Mouse (Mus musculus): ENCODE results near the gene Hspa12a. TPM values are rescaled to one million over a fixed set of nuclear protein-coding genes. Genes with fewer than 3 reads are reported as not detected.

Hspa12a gene
- 1 to 10 TPM in 1 of 2 experiments, under 1 TPM in 1; 0.98 to 2.1 TPM for polyA plus RNA-seq (2017; shearing (Covaris generic))

- ATAC-seq = peak; percentile 94
Measured at GRCm38 (mm10) chr19:58942841-58943828, at the start of gene Hspa12a, which contains the start of gene Eno4. Gene Hspa12a (minus strand): TSS chr19:58943654. Gene Eno4 (plus strand): TSS chr19:58943425.

GRCm38 (mm10) chr19:58981571-58981970 is 38.1 kb upstream of the Hspa12a start:
- ATAC-seq = no peak

GRCm38 (mm10) chr19:58980056-58980440 is 36.6 kb upstream of the Hspa12a start:
- no peak for ATAC-seq

GRCm38 (mm10) chr19:58979436-58980055 is 36.1 kb upstream of the Hspa12a start:
- ATAC-seq = no peak

DNA sequence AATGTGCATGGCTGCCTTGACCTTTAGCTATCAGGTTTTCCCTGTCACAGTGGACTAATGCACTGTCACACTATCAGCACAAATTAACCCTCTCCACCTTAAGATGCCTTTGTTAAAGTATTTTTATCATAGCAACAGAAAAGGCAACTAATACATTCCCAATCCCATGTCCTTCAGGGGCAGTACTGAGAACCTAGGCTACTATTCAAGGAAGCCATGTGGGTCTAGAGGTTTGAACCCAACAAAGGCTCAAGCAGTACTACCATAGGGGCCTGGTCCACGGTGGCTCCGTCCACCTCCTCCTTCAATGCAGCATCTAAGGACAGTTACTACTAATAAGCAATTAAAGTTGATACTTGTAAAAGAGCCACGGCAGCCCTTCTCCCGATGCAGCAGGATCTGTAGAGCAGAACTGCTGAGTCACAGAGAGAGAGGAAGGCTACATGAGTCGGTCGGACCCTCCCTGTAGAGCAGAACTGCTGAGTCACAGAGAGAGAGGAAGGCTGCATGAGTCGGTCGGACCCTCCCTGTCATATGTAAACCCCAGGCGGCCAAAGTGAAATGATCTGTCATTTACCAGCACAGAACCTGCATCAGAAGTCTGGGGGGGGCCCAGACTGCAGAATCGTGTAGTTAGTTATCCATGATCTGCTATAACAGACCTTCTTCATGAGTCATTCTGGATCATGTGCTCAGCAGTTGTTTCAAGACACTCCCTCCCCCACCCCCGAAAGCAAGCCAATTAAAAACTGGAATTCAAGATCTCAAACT is 35.1 kb upstream of the Hspa12a start:
- no peak for ATAC-seq

DNA sequence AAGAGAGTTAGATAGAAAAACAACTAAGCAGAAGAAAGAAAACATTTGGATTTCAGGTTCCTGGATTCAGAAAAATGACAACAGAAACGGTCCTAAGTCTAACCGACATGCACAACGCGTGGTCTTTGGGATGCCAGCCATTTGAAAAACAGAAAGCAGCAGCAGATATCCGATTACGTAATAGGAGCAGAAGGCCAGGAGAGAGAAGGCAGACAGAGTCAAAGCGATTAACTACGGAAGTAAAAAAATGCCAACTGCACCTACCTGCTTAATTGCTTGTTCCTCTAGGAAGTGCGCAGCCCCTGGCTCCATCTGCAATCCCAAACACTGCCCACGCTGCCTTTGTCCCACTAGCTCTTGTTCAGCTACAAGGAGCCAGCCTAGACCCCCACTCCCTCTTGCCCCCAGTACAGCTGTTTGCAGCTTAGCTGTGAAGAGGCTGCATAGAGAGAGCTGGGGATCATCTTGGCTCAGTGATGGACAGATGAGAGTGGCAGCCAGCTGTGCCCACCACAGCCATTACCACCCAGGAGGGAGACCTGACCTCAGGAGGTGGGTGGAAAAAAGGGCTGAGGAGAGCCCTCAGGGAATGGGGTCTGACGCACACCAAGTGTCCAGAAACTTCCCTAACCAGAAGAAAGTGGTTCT is 31.9 kb upstream of the Hspa12a start:
- ATAC-seq = no peak

- no peak for ATAC-seq
Measured at GRCm38 (mm10) chr19:58974126-58974525, 30.7 kb upstream of the Hspa12a start.

DNA sequence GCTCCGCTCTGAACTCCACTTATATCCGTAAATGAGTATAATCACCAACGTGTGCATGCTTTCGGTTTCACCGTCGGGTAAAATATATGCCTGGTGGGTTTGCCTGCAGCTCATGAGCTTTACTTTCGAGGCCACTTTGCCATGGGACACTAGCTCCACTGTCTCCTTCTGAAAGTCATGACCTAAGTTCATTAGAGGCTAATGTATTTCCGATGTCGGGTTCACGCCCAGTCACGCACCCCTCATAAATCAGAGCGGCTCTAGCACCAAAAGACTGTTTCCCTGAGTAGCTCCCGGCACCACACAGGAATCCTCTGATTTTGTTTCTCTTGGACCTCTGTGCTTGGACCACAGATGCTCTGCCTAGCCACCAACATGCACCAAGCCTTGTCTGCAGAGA is 27.4 kb upstream of the Hspa12a start:
- ATAC-seq = no peak

GRCm38 (mm10) chr19:58968731-58969506 is 25.5 kb upstream of the Hspa12a start:
- no peak for ATAC-seq

DNA sequence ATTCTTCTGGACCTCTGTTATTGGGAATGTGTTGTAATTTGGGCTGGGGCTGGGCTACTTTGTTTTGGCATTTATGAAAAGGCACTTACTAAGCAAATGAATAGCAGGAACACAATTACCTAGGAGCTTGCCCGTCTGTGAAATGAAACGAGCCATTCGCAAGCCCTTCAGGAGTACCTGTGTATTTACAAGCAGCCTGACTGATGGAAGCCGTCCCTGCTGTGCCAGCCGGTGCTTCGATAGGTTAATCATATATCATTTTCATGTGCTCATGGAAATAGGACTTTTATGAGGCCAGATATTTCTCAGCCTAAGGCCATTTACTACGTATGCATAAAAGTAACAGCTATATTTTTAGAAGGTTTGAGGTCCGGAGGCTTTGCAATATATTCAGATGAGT is 19.6 kb upstream of the Hspa12a start:
- no peak for ATAC-seq

GRCm38 (mm10) chr19:58954779-58955178 is 11.3 kb upstream of the Hspa12a start:
- ATAC-seq = no peak

DNA sequence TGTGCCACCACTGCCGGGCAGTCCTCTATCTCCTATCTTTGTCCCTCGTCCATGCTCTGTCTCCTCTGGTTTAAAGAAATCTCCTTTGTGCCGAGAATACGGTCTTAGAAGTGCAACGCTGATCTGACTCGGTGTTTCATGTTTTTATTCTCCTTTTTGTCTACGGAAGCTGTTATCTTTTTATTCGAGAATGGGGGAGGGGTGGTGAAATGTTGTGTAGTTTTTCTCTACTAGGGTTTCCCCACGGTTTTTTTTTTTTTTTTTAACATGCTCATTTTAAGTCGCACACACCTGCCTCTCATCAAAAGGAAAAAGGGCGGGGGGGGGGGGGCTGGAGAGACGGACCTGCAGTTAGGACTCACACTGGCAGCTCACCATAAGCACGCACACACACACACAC is 8.8 kb upstream of the Hspa12a start:
- no peak for ATAC-seq

GRCm38 (mm10) chr19:58951521-58951920 is 8.1 kb upstream of the Hspa12a start:
- ATAC-seq = no peak

GRCm38 (mm10) chr19:58945959-58946358 is 2.5 kb upstream of the Hspa12a start:
- ATAC-seq = no peak

GRCm38 (mm10) chr19:58933062-58933461 is 10.4 kb downstream of the Hspa12a start:
- ATAC-seq = no peak

DNA sequence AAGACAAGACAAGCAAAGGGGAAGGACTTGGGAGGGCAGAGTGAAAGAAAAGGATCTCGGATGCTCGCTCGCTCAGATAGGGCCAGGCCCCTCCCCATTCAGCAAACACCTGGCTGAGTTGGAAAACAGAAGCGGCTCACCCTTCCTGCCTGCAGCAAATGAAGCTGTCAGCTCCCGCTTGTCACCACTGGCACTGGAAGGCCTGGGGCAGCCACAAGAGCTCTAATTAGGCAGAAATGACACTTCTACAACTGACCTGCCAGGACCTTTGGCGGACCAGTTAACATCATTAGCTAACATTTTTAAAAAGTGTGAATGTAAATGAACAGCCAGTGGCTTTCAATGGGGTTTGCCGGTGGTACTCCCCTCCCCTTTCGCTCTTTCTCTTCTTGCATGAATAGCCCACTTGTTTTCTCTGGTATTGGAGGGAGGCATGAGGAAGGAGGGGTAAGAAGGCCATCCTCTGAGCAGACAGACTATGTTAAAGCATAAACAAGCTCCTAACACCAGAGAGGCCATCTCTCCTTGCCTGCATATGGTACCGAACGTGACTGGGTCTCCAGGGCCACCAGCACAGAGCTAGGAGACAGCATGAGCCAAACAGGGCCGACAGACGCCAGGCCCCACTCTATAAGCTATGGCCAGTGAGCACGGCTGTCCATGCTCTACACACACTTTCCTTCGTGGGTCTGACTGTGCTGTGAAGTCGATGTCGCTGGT is 12.2 kb downstream of the Hspa12a start:
- no peak for ATAC-seq

DNA sequence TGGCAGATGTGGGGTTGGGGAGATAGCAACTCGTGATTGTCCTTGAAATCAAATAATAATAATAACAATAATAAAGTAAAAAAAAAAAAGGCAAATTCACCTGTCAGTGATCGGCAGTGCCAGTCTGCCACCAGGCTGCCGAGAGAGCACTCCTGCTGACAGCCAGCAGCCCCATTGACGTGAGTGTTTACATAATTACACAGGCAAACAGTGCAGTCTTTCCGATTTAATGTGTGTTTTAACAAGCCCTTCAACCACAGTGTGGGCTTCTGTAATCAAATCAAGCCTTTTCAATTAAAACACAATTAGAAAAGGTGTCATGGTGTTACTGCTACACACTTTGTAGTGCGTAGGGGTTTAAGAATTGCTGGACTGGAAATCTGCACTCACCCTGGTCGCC is 24.3 kb downstream of the Hspa12a start:
- no peak for ATAC-seq

GRCm38 (mm10) chr19:58918597-58918996 is 24.9 kb downstream of the Hspa12a start:
- no peak for ATAC-seq

DNA sequence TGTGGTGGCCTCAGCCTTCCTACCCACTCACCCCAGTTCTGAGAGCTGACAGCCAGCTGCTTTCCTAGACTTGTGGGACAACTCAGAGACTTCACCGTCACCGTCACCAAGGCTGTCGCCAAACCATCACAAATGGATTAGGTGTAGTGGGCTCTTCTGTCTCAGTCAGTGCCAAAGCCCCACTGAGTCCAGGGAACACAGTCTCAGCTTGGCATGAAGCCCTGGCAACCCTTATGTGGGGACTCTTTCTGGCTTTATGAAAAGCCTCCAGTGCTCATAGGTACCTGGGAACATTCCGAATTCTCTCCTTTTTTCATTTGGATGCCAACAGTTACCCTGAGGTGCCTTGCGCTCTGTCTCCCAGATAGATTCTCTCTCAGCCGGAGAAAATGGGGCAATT is 30.2 kb downstream of the Hspa12a start:
- ATAC-seq = no peak

- peak; percentile 67 for ATAC-seq
Measured at GRCm38 (mm10) chr19:58911386-58911785, 32.1 kb downstream of the Hspa12a start.

DNA sequence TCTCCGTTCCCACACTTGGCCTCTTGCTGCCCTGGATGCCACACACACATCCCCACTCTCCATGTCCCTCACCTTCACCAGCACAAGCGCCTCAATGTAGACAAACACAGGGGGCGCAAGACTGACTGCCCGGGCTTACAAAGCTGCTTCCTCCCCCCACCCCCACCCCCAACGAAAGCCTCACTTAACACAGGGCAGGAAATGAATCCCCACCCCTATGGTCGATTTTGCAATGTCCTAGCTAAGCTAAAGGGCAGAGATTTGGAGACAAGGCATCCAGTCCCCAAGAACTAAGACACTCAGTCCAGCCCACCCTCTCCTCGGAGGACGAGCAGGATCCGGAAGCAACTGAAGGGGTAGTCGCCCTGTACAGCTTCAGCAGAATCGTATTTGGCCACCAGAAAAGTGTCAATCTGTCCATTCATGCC is 32.5 kb downstream of the Hspa12a start:
- ATAC-seq = peak; percentile 34

All from CD4-positive, CD25-positive, alpha-beta regulatory T cell, adult 4 months (primary cell).